Mouse (Mus musculus): Measurements from ENCODE around the gene Phf2. TPM values are rescaled to one million over a fixed set of nuclear protein-coding genes. Genes with fewer than 3 reads are reported as not detected.

The Phf2 gene
- polyA plus RNA-seq (2012; rRNA removed; ENCODE audit: low replicate concordance): 15.0 and 21.2 TPM in 2 replicates

DNA sequence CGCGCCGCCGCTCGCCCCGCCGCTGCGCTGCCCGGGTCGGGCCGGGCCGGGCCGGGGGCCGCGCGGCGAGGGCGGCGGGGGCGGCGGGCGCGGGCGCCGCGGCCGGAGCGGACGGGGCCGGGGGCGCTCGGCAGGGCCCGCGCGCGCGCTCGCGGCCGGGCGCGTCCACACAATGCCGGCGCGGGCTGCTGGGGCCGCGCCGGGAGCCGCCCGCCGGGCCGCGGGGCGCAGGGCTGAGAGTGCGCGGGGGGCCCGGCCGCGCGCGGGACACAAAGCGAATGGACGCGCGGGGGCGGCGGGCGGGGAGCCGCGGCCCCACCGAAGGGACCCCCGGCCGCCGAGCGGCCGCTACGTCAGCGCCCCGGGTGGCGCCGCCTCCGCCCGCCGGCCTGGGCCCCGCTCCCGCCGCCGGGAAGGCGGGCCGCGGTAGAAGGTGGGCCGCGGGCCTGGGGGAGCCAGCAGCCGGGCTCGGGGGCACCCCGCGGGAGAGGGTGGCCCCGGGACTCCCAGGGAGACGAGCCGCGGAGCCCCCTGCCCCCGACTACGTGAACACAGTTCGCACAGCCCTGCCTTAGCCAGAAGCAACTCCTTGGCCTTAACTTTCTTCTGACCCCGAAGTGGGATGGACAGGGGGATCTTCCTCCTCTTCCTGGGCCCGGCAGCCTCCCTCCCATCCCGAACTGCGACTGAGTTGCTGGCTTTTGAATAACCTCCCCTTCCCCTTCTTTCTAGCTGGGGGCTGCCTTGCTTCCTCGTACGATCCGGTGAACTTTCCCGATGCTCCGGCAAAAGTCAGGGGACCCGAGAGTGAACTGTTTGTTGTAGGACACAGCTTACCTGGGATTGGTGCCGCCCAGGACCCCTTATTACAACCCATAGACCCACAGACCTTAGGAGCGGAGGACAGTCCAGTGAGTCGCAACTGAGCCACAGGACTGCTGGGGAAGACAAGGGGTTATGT, at the start of gene Phf2:
Gene Phf2 (minus strand): TSS at position 349 of the 961 bp plus-strand sequence.

Other genes starting within 250 kb of the Phf2 start
- gene Ptpdc1, start 245.5 kb downstream of the Phf2 start, polyA plus RNA-seq (2012; rRNA removed; ENCODE audit: low replicate concordance): 3.1 and 6.7 TPM in 2 replicates
- gene Barx1, start 208.1 kb downstream of the Phf2 start, polyA plus RNA-seq (2012; rRNA removed; ENCODE audit: low replicate concordance): not detected in 2 replicates
- gene Fam120a, start 96.9 kb upstream of the Phf2 start, polyA plus RNA-seq (2012; rRNA removed; ENCODE audit: low replicate concordance): 82.6 and 113 TPM in 2 replicates

All from subcutaneous adipose tissue, adult 2 months (tissue).